Mouse (Mus musculus) olfactory bulb, adult 2 months (tissue): Measurements from ENCODE around the gene Hmgcs2.

ENCODE experiments used
- CTCF ChIP-seq: fragments of 200-500 bp; IDR thresholded peaks from 2 replicates; pipeline ENCODE4 v1.5.1; 2012; ENCODE audit warnings: low read depth, mild to moderate bottlenecking, low read length, moderate library complexity; ENCODE audit not compliant: insufficient read depth
- POLR2A ChIP-seq: fragments of 200-500 bp; IDR thresholded peaks from 2 replicates; pipeline ENCODE4 v1.6.1; 2012; ENCODE audit warnings: mild to moderate bottlenecking, low read depth, low read length, moderate library complexity; ENCODE audit not compliant: insufficient read depth

GRCm38 (mm10) chr3:98343235-98343634 lies 63.0 kb downstream of the Hmgcs2 start:
- TF ChIP-seq CTCF (no peak), POLR2A (no peak)
